Mouse (Mus musculus): ENCODE measurements around the gene Cacna2d1. TPM values are rescaled to one million over a fixed set of nuclear protein-coding genes. Genes with fewer than 3 reads are reported as not detected.

The Cacna2d1 gene
- polyA plus RNA-seq, 1 experiment from 2014 or later: 5.9 TPM

- no peak overlapping the region for H3K27ac ChIP-seq (replicated peaks)
- no peaks in the 10 kb centered on the region for H3K36me3 ChIP-seq
- 88% methylated on average over 1 of the region's 1 CpGs for WGBS
- no peaks in the 10 kb centered on the region for H3K27me3 ChIP-seq (ENCODE audit: low read depth, poor library complexity, severe bottlenecking)
- H3K9me3 ChIP-seq (replicated peaks): no peaks in the 10 kb centered on the region
- H3K4me1 ChIP-seq: no peaks in the 10 kb centered on the region
- H3K4me3 ChIP-seq: no peak overlapping the region
- no peak for DNase-seq (ENCODE audit: low spot score)
These were observed 212.1 kb downstream of the Cacna2d1 start for GRCm38 (mm10) chr5:16146602-16147001.

- no peak for DNase-seq (ENCODE audit: low spot score)
- H3K27me3 ChIP-seq (ENCODE audit: low read depth, poor library complexity, severe bottlenecking): no peaks in the 10 kb centered on the region
- H3K4me3 ChIP-seq: no peak overlapping the region
- H3K4me1 ChIP-seq: no peaks in the 10 kb centered on the region
- no peak overlapping the region for H3K27ac ChIP-seq (replicated peaks)
- H3K9me3 ChIP-seq (replicated peaks): no peaks in the 10 kb centered on the region
- H3K36me3 ChIP-seq: no peaks in the 10 kb centered on the region
- WGBS: 81% methylated on average over 6 of the region's 6 CpGs
These were observed 221.1 kb downstream of the Cacna2d1 start for GRCm38 (mm10) chr5:16155375-16156284.

- Histone ChIP-seq H3K4me1 (no peaks in the 10 kb centered on the region; the same call in 1 of the 2 replicates), H3K4me3 (no peak overlapping the region), H3K27me3 (ENCODE audit: low read depth, poor library complexity, severe bottlenecking) (no peaks in the 10 kb centered on the region), H3K36me3 (no peaks in the 10 kb centered on the region), H3K9me3 (replicated peaks) (no peaks in the 10 kb centered on the region), H3K27ac (replicated peaks) (no peak overlapping the region)
- no peak for DNase-seq (ENCODE audit: low spot score)
These were observed 228.8 kb downstream of the Cacna2d1 start for GRCm38 (mm10) chr5:16163270-16163669.

GRCm38 (mm10) chr5:16166117-16166867 is 231.8 kb downstream of the Cacna2d1 start:
- Histone ChIP-seq H3K4me3 (no peak overlapping the region), H3K4me1 (no peaks in the 10 kb centered on the region; the same call in 1 of the 2 replicates), H3K27ac (replicated peaks) (no peak overlapping the region), H3K27me3 (ENCODE audit: low read depth, poor library complexity, severe bottlenecking) (no peaks in the 10 kb centered on the region), H3K36me3 (no peaks in the 10 kb centered on the region; the same call in 1 of the 2 replicates), H3K9me3 (replicated peaks) (no peaks in the 10 kb centered on the region)
- WGBS: 82% methylated on average over 12 of the region's 12 CpGs
- no peak for DNase-seq (ENCODE audit: low spot score)

GRCm38 (mm10) chr5:16166868-16167267 is 232.4 kb downstream of the Cacna2d1 start:
- Histone ChIP-seq H3K4me1 (no peaks in the 10 kb centered on the region; the same call in 1 of the 2 replicates), H3K9me3 (replicated peaks) (no peaks in the 10 kb centered on the region), H3K36me3 (no peaks in the 10 kb centered on the region; the same call in 1 of the 2 replicates), H3K4me3 (no peak overlapping the region), H3K27me3 (ENCODE audit: low read depth, poor library complexity, severe bottlenecking) (no peaks in the 10 kb centered on the region), H3K27ac (replicated peaks) (no peak overlapping the region)
- no peak for DNase-seq (ENCODE audit: low spot score)
- WGBS: 90% methylated on average over 1 of the region's 1 CpGs

GRCm38 (mm10) chr5:16181041-16181440 is 246.6 kb downstream of the Cacna2d1 start:
- Histone ChIP-seq H3K4me1 (no peaks in the 10 kb centered on the region), H3K36me3 (no peaks in the 10 kb centered on the region), H3K27me3 (ENCODE audit: low read depth, poor library complexity, severe bottlenecking) (no peaks in the 10 kb centered on the region), H3K9me3 (replicated peaks) (no peaks in the 10 kb centered on the region), H3K4me3 (no peak overlapping the region), H3K27ac (replicated peaks) (no peak overlapping the region)
- DNase-seq (ENCODE audit: low spot score): no peak
- 85% methylated on average over 7 of the region's 7 CpGs for WGBS

- no peaks in the 10 kb centered on the region for H3K9me3 ChIP-seq (replicated peaks)
- H3K27ac ChIP-seq (replicated peaks): no peak overlapping the region
- no peaks in the 10 kb centered on the region for H3K36me3 ChIP-seq
- 90% methylated on average over 1 of the region's 1 CpGs for WGBS
- H3K4me1 ChIP-seq: no peaks in the 10 kb centered on the region
- no peak for DNase-seq (ENCODE audit: low spot score)
- H3K4me3 ChIP-seq: no peak overlapping the region
- no peaks in the 10 kb centered on the region for H3K27me3 ChIP-seq (ENCODE audit: low read depth, poor library complexity, severe bottlenecking)
These were observed 249.6 kb downstream of the Cacna2d1 start for GRCm38 (mm10) chr5:16184064-16184463.

- WGBS: 55% methylated on average over 3 of the region's 3 CpGs
These were observed 253.4 kb downstream of the Cacna2d1 start for GRCm38 (mm10) chr5:16187931-16188330.

GRCm38 (mm10) chr5:16189878-16190277 is 255.4 kb downstream of the Cacna2d1 start:
- 79% methylated on average over 4 of the region's 4 CpGs for WGBS
- H3K27me3 ChIP-seq (ENCODE audit: low read depth, poor library complexity, severe bottlenecking): no peaks in the 10 kb centered on the region
- no peak for DNase-seq (ENCODE audit: low spot score)
- H3K9me3 ChIP-seq (replicated peaks): no peaks in the 10 kb centered on the region
- H3K36me3 ChIP-seq: no peaks in the 10 kb centered on the region
- no peak overlapping the region for H3K4me3 ChIP-seq
- H3K4me1 ChIP-seq: no peaks in the 10 kb centered on the region
- H3K27ac ChIP-seq (replicated peaks): no peak overlapping the region

More at GRCm38 (mm10) chr5:16187931-16188330, 253.4 kb downstream of the Cacna2d1 start:
- no peaks in the 10 kb centered on the region for H3K36me3 ChIP-seq
- no peak for DNase-seq (ENCODE audit: low spot score)
- H3K4me3 ChIP-seq: no peak overlapping the region
- no peaks in the 10 kb centered on the region for H3K9me3 ChIP-seq (replicated peaks)
- H3K27me3 ChIP-seq (ENCODE audit: low read depth, poor library complexity, severe bottlenecking): no peaks in the 10 kb centered on the region
- H3K27ac ChIP-seq (replicated peaks): no peak overlapping the region
- no peaks in the 10 kb centered on the region for H3K4me1 ChIP-seq

- H3K27ac ChIP-seq (replicated peaks): no peak overlapping the region
- WGBS: 92% methylated on average over 3 of the region's 3 CpGs
- DNase-seq (ENCODE audit: low spot score): no peak
- no peaks in the 10 kb centered on the region for H3K4me1 ChIP-seq
- H3K4me3 ChIP-seq: no peak overlapping the region
- H3K9me3 ChIP-seq (replicated peaks): no peaks in the 10 kb centered on the region
- H3K36me3 ChIP-seq: no peaks in the 10 kb centered on the region
- H3K27me3 ChIP-seq (ENCODE audit: low read depth, poor library complexity, severe bottlenecking): no peaks in the 10 kb centered on the region
These were observed 256.7 kb downstream of the Cacna2d1 start for GRCm38 (mm10) chr5:16191165-16191564.

GRCm38 (mm10) chr5:16199816-16200215 is 265.3 kb downstream of the Cacna2d1 start:
- H3K27me3 ChIP-seq (ENCODE audit: low read depth, poor library complexity, severe bottlenecking): no peaks in the 10 kb centered on the region
- no peaks in the 10 kb centered on the region for H3K4me1 ChIP-seq
- no peak overlapping the region for H3K27ac ChIP-seq (replicated peaks)
- no peak overlapping the region for H3K4me3 ChIP-seq
- 46% methylated on average over 2 of the region's 2 CpGs for WGBS
- no peaks in the 10 kb centered on the region for H3K9me3 ChIP-seq (replicated peaks)
- no peak for DNase-seq (ENCODE audit: low spot score)
- H3K36me3 ChIP-seq: no peaks in the 10 kb centered on the region

- Histone ChIP-seq H3K4me1 (no peaks in the 10 kb centered on the region), H3K9me3 (replicated peaks) (no peaks in the 10 kb centered on the region), H3K4me3 (no peak overlapping the region), H3K27ac (replicated peaks) (no peak overlapping the region), H3K36me3 (no peaks in the 10 kb centered on the region), H3K27me3 (ENCODE audit: low read depth, poor library complexity, severe bottlenecking) (no peaks in the 10 kb centered on the region)
- no peak for DNase-seq (ENCODE audit: low spot score)
- WGBS: 90% methylated on average over 4 of the region's 4 CpGs
These were observed 287.5 kb downstream of the Cacna2d1 start for GRCm38 (mm10) chr5:16221960-16222359.

GRCm38 (mm10) chr5:16225359-16225758 is 290.9 kb downstream of the Cacna2d1 start:
- Histone ChIP-seq H3K27ac (replicated peaks) (no peak overlapping the region), H3K4me1 (no peaks in the 10 kb centered on the region), H3K9me3 (replicated peaks) (no peaks in the 10 kb centered on the region), H3K27me3 (ENCODE audit: low read depth, poor library complexity, severe bottlenecking) (no peaks in the 10 kb centered on the region), H3K36me3 (no peaks in the 10 kb centered on the region), H3K4me3 (no peak overlapping the region)
- DNase-seq (ENCODE audit: low spot score): no peak
- 86% methylated on average over 2 of the region's 2 CpGs for WGBS
